Mouse (Mus musculus) v-Abl transformed pro-B cells (cell line): ENCODE measurements around the gene Dixdc1.

Experiments
- in situ Hi-C, 2 experiments: fragments of 400-800 bp; cut with MboI; formaldehyde crosslinking; loops; one replicate each; pipeline ENCODE4 v1.15.1; 2025; ENCODE audit not compliant: unreplicated experiment in 2 of 2

Gene Dixdc1

DNA sequence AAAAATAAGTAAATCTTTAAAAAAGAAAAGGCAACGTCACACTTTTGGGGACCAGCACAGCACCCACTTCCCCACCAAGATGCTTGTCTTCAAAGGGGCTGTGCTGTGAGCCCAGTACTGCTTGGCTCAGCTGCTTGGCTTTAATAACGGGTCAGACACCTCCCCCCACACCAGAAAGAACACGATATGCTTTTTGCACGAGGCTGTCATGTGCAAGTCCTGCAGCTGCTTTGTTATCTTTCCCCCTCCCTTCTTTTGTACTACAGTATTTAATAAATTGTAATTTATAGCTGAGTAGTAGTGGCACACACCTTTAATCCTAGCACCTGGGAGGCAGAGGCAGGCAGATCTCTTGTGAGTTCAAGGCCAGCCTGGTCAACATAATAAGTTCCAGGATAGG lies 20.4 kb downstream of the Dixdc1 start:
- in situ Hi-C loops: loop anchor here in 1 of 2 experiments (10.0 to 25.0 kb wide), 2 partner anchors 416 to 1193 kb away; no protein-coding TSS in a partner anchor

DNA sequence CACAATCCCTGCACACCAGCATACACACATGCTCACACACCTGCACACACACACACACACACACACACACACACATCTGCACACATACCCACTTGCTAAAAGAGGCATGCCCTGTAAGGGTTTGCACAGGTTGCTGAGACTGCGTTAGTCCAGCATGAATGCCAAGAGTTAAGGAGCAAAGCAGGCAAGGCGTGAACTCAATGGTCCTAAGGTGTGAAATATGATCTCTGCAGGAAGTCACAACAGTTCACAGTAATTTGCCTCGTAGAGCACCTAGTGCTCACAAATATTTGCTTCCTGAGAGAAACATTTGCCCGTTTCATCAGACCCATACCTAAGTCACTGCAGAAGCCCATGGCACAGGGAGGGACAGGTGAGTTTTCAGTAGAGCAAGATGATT lies 25.1 kb downstream of the Dixdc1 start:
- in situ Hi-C loops: loop anchor here in 1 of 2 experiments (10.0 to 25.0 kb wide), 2 partner anchors 421 to 1198 kb away; no protein-coding TSS in a partner anchor

DNA sequence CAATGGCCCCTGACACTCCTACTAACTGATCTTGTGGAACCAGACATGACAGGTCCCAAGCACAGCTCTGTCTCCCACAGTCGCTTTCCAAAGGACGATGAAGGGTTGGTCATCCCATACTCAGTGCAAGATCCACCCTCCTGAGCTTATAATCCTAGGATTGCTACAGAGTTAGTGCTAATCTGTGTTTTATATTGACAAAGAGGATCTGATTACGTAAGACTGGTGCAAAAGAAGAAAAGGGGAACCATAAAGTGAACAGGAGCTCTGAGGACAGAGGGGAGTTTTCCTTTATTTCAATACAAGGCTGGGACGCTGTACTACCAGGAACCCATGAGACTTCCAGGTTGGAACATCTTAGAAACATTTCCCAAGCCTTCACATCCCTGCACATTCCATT lies 28.0 kb downstream of the Dixdc1 start:
- in situ Hi-C loops: loop anchor here in 1 of 2 experiments (10.0 to 25.0 kb wide), 2 partner anchors 423 to 1201 kb away; no protein-coding TSS in a partner anchor

DNA sequence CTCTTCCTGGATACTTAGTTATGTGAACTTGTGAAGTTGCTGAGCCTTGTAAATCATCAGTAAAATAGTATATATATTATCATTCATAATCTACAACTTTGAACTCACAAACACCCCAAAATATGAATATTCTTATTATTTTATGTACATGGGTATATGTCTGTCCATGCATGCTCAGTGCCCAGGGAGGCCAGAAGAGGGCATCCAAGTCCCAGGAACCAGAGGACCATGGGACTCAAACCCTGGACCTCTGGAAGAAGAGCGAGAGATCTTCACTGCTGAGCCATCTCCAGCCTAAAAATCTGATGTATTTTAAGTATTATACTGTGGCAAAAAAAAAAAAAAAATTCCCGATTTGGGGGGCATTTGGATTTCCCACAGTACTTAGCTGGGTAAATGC lies 30.2 kb downstream of the Dixdc1 start:
- in situ Hi-C loops: loop anchor here in 1 of 2 experiments (5.0 to 25.0 kb wide), 2 partner anchors 53 to 1203 kb away; no protein-coding TSS in a partner anchor

DNA sequence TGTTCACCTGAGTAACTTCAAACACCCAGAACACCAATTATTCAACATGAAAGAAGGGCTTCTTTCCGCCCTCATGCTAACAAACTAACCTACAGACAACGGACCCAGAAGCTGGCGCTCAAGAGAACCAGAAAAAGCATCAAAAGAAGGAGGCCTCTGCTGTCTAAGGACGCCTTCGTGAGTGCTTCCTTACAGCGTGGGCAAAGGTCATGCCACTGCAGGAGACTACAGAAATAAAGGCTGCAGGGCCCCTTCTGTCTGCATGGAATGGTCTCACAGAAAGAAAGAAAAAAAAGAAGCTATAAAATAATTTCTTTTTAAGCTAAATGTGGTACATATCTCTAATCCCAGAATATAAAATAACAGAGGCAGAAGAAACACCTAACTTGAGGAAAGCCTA lies 34.4 kb downstream of the Dixdc1 start:
- in situ Hi-C loops: loop anchor here in 1 of 2 experiments (5.0 to 25.0 kb wide), 2 partner anchors 57 to 1207 kb away; no protein-coding TSS in a partner anchor

DNA sequence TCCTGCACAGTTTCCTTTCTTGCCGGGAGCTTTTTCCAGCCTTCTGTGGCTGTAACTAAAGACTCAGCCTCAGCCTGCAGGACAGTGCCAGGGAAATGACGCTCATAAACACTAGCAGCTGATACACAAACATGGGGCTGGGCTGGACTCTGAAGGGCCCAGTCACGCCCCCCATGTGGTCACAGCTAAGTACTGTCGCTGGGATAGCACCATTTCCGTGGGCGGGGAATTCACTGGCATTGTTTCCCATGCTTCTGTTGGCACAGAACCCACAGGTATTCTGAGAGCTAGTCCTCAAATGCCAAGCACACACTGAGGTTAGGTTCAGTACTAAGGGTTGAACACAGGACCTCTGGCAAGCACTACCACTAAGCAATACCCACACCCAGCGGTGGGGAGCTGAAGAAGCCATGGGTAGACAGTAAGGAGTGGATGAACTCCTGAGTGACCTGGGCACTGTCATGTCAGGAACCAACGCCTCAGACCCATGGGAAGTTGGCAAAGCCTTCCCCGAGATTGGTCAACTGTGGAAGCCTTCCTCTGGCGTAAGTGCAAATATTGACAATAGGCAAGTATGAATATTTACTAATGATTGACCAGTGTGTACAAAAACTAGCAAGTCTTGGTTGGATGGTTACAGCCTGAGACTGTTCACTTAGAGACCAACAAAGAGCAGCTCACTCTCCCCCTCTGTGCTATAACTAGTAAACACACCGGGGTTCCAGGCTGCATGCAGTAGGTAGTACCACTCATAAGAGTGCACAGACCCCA lies 38.2 kb downstream of the Dixdc1 start:
- in situ Hi-C loops: loop anchor here in 1 of 2 experiments (25.0 kb wide), 1 partner anchor 1211 kb away; no protein-coding TSS in a partner anchor

DNA sequence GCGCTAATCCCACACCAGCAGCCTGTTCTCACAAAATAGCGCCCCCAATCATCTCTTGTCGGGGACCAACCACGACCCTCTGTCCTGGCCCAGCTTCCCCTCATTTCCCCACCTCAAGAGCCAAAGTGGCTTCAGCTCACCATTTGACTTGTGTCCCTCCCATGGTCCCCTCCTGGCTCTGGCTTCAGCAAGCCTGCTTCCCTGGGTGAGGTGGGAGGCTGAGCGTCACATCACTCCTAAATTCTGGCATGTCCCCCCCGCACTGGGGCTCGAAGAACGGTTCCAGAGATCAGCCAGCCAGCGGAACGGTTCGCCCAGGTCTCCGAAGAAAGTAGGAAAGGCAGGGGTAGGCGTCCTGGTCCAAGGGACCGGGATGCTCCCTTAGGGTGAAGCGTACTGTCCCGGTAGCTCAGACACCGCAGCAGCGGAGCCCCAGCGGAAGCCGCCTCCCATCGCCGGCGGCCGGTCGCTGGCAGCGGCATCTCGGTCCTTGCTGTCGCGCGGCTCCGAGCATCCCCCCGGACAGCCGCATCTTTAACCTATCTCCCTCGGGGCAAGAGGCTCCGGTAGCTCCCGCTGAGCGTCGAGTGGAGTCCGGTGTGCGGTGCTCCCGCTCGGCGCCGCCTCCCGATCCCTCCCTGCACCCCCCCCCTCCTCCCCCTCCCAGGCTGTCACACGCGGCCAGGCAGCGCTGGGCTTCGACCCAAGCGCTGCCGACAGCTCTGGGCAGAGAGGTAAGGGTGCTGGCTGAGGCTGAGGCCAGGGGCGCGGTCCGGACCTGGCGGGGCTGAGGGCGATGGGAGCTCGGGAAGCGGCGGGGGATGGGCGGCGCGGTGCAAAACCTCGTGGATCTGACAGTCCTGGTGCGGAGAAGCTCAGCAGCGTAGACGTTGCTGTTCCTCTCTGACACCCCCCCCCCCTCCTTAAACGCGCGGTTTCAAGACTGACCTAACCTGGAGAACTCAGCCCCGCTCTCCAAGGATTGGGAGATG lies 40.6 kb downstream of the Dixdc1 start:
- in situ Hi-C loops: no loop called here

DNA sequence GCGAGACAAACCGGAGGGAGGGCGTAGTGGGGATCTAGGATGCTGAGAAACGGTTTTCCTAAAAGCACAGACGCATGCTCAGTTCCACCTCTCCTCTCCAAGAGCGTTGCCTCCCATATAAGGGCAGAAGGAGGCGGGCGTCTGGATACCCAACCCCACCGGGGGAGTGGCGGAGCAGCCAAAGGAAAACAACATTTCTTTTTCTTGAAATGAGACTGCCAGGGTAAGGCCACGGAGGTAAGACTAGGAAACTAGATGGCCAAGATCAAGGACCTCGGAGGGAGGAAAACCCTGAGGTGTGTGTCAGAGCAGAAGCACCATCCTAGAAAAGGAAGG lies 41.6 kb downstream of the Dixdc1 start:
- in situ Hi-C loops: no loop called here

DNA sequence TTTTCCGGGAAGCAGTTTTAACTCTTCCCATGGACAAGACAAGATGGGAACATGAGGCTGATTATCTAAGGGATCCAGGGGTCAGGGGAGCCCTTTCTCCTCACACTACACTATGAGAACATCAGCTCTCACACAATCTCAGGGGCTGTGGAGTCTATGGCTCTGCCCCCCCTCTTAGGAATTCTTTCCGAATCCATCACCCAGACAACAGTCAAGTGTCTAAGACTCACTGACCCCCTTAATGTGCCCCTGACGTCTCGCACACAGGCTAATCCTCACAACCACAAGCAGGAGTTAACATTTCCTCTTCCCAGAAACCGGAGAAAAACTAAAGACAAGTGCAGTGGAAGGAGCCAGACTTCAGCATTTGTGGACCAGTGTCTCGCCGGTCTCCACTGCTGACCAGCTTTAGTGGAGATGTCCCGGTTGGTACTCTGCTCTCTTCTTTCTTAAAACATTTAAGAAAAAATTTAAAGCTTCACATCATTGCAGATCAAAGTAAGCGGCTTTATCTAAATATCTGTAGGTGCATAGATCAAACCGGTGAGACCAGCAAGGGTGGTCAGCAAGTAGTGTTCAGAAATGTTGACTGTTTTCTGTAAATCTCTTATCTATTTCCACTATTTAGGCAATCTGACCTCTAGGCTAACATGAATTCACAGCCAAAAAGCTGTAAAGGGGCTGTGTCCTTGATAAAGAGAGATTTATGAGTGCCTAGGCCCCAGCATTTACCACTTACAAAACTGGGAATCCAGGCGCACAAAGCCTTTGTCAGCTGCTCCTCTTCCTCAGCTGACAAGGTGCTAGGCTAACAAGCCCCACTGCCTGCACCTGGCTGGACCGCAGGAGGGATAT lies 42.2 kb downstream of the Dixdc1 start:
- in situ Hi-C loops: no loop called here

DNA sequence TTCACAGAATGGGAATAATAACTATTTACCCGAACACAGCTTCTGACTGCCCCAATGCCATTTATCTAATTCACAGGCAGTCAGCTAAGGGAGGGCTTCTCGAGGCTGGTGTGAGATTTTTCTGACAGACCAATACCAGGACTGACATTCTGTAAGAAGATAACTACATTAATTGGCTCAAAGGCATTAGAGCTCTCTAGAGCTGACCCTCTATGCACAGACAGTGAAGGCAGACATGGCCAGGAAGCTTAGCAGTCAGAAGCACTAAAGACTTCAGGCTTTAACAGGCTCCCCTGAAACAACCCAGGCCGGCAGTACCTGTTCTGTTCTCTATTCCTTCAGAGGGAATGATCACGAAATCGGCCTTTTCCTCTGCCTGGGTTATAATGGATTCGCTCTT lies 44.2 kb downstream of the Dixdc1 start:
- in situ Hi-C loops: no loop called here

DNA sequence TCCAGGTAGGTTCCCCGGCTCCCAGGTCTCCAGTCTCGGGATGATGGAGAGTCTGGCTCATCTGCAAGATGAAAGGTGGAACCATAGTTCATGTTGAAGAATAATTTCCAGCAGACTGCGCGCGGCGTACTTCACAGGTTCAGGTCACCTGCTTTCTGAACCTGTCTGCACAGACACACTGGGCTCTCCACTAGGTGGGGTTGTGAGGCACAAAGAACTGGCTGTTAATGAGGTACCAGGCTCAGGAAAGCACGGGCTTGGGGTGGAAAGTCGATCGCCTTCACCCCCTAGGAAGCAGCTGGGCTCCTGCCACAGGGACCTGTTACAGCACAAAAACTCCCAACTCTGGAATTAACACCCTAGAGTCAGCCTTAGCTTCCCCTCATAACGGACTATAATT lies 45.7 kb downstream of the Dixdc1 start:
- in situ Hi-C loops: no loop called here

DNA sequence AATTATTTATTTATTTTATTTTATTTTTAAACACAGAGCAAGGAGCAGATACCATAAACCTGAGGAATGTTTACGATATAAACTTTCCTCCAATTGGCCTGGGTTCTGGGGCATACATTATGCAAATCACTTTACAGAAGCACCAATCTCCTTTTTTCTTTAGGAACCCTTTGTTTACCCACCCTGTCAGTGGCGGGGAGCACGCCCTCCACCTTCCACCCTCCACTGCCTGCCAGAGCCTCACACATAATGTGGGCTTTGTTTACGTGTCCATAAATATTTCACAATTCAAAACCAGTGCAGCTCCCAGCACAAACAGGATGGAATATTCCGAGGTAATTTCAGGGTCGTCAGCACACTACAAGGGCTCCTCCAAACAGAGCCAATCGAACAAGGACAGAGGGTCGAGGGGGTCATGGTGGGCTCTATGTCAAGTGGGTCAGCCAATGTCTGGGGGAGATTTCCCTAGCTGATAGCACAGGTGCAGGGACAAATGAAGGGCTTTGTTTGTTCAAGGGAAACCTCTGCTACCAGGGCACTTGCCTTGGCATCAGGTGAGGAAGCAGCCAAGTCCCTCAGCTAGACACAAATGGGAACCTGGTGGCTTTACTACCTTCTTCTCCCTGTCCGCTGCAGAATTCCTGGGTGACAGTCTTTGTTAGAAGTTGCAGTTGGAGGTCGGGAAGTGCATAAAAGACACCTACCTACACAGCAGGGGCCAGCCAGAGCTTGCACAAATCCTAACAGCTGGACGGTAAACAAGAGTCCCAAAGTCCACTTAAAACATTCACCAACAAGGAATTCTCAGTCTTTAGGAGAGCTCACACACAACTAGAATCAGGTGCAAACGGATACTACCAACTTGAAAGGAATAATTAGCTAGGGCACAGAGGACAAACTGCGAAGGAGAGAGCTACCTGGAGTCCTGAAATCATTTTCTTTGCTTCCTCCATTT lies 46.4 kb downstream of the Dixdc1 start:
- in situ Hi-C loops: no loop called here

DNA sequence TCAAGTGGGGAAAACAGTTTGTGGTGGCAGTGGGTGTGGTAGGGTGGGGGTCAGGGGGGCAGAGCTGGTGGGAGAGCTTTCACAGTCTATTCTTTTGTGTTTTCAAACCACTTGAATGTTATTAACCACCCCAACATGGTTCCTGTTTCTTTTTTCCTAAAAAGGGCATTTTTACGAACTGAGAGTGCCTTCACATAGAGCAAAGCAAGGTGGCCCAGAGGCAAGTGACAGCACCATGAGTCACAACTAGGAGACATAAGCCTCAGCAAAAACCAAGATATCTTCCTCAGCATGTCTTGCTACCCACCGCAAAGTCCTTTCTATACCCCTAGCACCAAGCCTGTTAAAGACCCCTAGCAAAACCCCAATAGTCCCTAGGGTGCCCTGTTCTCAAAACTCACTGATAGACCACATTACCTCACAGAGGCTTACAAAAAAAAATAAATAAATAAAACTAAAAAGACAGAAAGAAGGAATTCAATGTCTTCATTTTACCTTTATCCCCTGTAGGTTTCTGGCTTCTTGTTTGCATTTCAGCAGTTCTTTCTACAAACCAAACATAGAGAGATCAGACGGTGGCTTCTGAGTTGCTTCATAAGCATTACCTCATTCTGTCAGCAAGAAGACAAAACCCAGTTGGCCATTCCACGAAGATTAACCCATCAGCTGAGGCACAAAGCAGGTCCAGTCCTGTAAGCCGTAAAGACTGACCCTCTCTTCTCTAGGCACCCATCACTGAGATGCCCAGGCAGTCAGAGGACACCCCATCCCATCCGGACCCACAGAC lies 52.3 kb downstream of the Dixdc1 start:
- in situ Hi-C loops: no loop called here

DNA sequence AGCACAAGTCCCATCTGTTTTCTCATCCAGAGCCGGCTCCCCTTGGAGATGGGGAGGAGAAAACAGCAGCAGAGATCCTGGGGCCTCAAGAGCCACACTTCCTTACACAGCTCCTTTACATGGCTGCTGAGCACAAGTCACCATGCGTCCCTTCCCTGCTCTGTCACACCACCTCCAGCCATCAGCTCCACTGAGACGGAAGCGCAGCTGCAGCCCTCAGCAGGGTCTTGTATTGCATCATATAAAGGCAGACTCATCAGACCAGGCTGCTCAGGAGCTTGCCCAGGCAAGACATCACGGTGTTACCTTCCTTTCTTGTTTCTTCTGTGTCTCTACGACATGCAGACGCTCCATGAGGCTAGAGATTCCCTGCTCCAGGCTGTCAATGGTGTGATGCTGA lies 57.6 kb downstream of the Dixdc1 start:
- in situ Hi-C loops: no loop called here

DNA sequence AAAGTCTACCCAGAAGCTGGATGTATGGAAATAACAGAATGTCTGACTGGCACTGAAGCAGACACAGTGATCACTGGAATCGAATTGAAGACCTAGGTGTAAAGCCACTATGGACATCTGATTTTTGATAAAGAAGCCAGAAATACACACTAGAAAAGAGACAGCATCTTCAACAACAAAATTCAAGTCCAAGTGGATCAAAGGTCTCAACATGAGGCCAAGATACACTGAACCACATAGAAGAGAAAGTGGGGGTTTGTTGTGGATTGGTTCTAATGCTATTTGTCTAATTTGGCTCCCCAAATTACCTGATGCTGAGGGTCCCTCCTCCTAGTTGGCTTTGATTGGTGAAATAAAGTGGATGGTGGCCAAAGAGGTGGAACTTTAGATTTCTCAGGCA lies 59.9 kb downstream of the Dixdc1 start:
- in situ Hi-C loops: loop anchor here in 1 of 2 experiments (10.0 kb wide), 1 partner anchor 1185 kb away; no protein-coding TSS in a partner anchor

DNA sequence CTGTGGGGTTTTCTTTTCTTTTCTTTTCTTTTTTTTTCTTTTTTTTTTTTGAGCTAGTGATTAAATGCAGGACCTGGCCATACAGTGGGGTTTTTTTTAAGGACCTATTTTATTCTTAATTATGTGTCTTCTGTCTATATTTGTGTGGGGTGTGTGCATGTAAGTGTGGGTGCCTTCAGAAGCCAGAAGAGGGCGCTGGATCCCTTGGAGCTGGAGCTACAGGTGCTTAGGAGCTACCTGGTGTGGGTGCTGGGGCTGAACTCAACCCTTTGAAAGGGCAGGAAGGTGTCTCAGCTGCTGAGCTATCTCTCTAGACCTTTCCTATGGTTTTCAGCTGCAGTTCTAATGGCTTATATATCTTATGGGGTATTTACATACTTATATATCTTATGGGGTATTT lies 64.5 kb downstream of the Dixdc1 start:
- in situ Hi-C loops: loop anchor here (5.0 to 10.0 kb wide), 3 partner anchors 152 to 1180 kb away; no protein-coding TSS in a partner anchor

DNA sequence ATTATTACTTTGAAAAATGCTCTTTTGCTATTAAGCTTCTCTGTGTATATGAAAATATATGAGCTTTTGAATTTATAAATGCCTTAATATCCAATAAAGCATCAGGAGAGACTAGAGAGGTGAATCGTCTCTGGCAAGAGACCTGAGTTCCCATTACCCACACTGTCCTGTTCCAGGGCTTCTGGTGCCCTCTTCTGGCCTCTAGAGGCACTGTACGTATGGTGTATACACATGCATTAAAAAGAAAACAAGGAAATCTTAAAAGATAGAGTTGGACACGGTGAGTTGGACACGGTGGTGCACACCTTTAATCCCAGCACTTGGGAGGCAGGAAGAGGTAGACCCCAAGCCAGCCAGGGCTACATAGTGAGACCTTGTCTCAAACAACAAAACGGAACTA lies 68.6 kb downstream of the Dixdc1 start:
- in situ Hi-C loops: loop anchor here (5.0 to 10.0 kb wide), 3 partner anchors 148 to 1176 kb away; no protein-coding TSS in a partner anchor
